ENCODE assay signal across 31 mouse cellular contexts in the genomic region with DNA sequence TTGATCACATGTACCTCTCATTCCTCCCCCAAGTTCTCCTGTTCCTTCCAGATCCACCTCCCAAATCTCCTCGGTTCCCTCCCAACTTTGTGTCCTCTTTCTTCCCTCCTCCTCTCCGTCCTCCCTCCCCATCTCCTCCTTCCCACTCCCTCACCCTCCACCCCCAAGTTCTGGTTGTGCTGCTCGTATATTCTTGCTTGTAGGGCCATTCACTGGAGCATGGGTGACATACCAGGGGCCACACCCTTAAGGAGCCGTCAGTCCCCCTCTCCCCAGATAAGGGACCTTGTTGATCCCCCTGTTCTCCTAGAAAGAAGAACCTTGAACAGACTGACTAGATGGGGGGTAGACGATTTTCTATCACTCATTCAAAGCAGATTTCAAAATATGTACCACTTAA.
"Had no signal": no experiment of that assay in that cellular context is flagged by ENCODE, and none has a peak within 500 bp of the region (broad histone marks: within the 10 kb centered on the region; RNA-seq: fewer than 3 reads in every experiment).

No protein-coding gene starts in this region.

- H3K9me3 ChIP-seq: limb, embryonic 10.5 days; limb, embryonic 12.5 days; limb, embryonic 13.5 days; limb, embryonic 15.5 days; liver, embryonic 13.5 days; liver, embryonic 15.5 days; lung, embryonic 15.5 days; megakaryocyte, embryonic 14.5 days; midbrain, embryonic 10.5 days; midbrain, embryonic 12.5 days; midbrain, embryonic 13.5 days; midbrain, embryonic 15.5 days; neural tube, embryonic 12.5 days; neural tube, embryonic 13.5 days had no signal

- H3K4me1 ChIP-seq: midbrain, embryonic 10.5 days had no signal

- H3K4me3 ChIP-seq: left cerebral cortex, adult 2 months; limb, embryonic 10.5 days; limb, embryonic 12.5 days; limb, embryonic 13.5 days; limb, embryonic 15.5 days; liver, embryonic 13.5 days; liver, embryonic 15.5 days; lung, embryonic 15.5 days; megakaryocyte, embryonic 14.5 days; midbrain, embryonic 10.5 days; midbrain, embryonic 12.5 days; midbrain, embryonic 13.5 days; midbrain, embryonic 15.5 days; myocyte; neural tube, embryonic 12.5 days; neural tube, embryonic 13.5 days had no signal

- H3K9ac ChIP-seq: limb, embryonic 12.5 days; limb, embryonic 13.5 days; limb, embryonic 15.5 days; liver, embryonic 13.5 days; liver, embryonic 14.5 days; liver, embryonic 15.5 days; lung, embryonic 14.5 days; lung, embryonic 15.5 days; midbrain, embryonic 12.5 days; midbrain, embryonic 13.5 days; midbrain, embryonic 15.5 days; neural tube, embryonic 12.5 days; neural tube, embryonic 13.5 days had no signal

- ATAC-seq: lung, postnatal 0 days; midbrain, embryonic 13.5 days; midbrain, embryonic 15.5 days; midbrain, embryonic 16.5 days had no signal

- DNase-seq: left cerebral cortex, postnatal 4 days; liver; liver, embryonic 13.5 days; lung, adult 18-20 months; lung, adult 2 months; lung, embryonic 14.5 days; lung, postnatal 10 days; lung, postnatal 14 days; lung, postnatal 36 days; lung, postnatal 4 days; midbrain, embryonic 14.5 days had no signal

- H3K4me2 ChIP-seq: limb, embryonic 12.5 days; limb, embryonic 13.5 days; limb, embryonic 15.5 days; liver, embryonic 13.5 days; liver, embryonic 15.5 days; lung, embryonic 14.5 days; lung, embryonic 15.5 days; midbrain, embryonic 11.5 days; midbrain, embryonic 12.5 days; midbrain, embryonic 13.5 days; midbrain, embryonic 15.5 days; neural tube, embryonic 12.5 days; neural tube, embryonic 13.5 days had no signal

- H3K27ac ChIP-seq: left cerebral cortex, adult 2 months; limb, embryonic 10.5 days; limb, embryonic 12.5 days; liver, embryonic 13.5 days; liver, embryonic 14.5 days; liver, embryonic 15.5 days; lung, embryonic 15.5 days; macrophage; midbrain, embryonic 10.5 days; midbrain, embryonic 12.5 days; midbrain, embryonic 13.5 days; midbrain, embryonic 15.5 days; neural tube, embryonic 12.5 days; neural tube, embryonic 13.5 days had no signal

- H3K27me3 ChIP-seq: limb, embryonic 12.5 days; limb, embryonic 13.5 days; limb, embryonic 15.5 days; liver, embryonic 13.5 days; liver, embryonic 15.5 days; lung, embryonic 15.5 days; megakaryocyte, embryonic 14.5 days; midbrain, embryonic 12.5 days; midbrain, embryonic 13.5 days; midbrain, embryonic 15.5 days; neural tube, embryonic 12.5 days; neural tube, embryonic 13.5 days had no signal
